Mouse (Mus musculus) erythroblast, embryonic 14.5 days (primary cell): Measurements from ENCODE around the gene Kxd1. TPM values are rescaled to one million over a fixed set of nuclear protein-coding genes. Genes with fewer than 3 reads are reported as not detected.

Experiments used
- H3K27me3 ChIP-seq: 2 replicates; pipeline ENCODE4 v1.6.1; 2012; ENCODE audit warnings: inconsistent platforms; ENCODE audit not compliant: control insufficient read depth
- H3K36me3 ChIP-seq: 2 replicates; pipeline ENCODE4 v1.6.1; 2012; ENCODE audit warnings: mild to moderate bottlenecking, inconsistent platforms; ENCODE audit not compliant: control insufficient read depth
- H3K4me1 ChIP-seq: 2 replicates; pipeline ENCODE4 v1.6.1; 2012; ENCODE audit warnings: inconsistent platforms; ENCODE audit not compliant: control insufficient read depth
- H3K4me3 ChIP-seq: replicated peaks from 2 replicates; pipeline ENCODE3; 2012; ENCODE audit warnings: moderate library complexity, mild to moderate bottlenecking, inconsistent platforms
- H3K9me3 ChIP-seq: 2 replicates; pipeline ENCODE4 v1.6.1; 2012; ENCODE audit warnings: low read length, inconsistent platforms, mixed read lengths; ENCODE audit not compliant: control insufficient read depth
- GATA1 ChIP-seq: IDR thresholded peaks from 2 replicates; pipeline ENCODE4 v1.6.1; 2012; ENCODE audit warnings: low read length, inconsistent platforms, mixed read lengths
- TAL1 ChIP-seq: IDR thresholded peaks from 3 replicates; pipeline ENCODE4 v1.6.1; 2012; ENCODE audit warnings: low read length, inconsistent platforms, mixed read lengths
- polyA plus RNA-seq: library from polyadenylated mRNA; stranded (reverse); fragments of >175 nt; gene quantifications from 2 replicates; pipeline ENCODE4 v1.2.3, GENCODE M21; 2012

Gene Kxd1
- polyA plus RNA-seq, 1 experiment, result 2.6 TPM

GRCm38 (mm10) chr8:70460606-70461005 lies 67.2 kb downstream of the Kxd1 start:
- TF ChIP-seq GATA1 (no peak), TAL1 (no peak)
- H3K4me1 ChIP-seq, result peaks cover 34% of the 10 kb centered on the region
- peaks cover 28% of the 10 kb centered on the region for H3K36me3 ChIP-seq
- H3K4me3 ChIP-seq, result no peak overlapping the region
- H3K9me3 ChIP-seq, result peaks cover 8% of the 10 kb centered on the region
- H3K27me3 ChIP-seq, result no peaks in the 10 kb centered on the region; the same call in 1 of the 2 replicates

- no peaks in the 10 kb centered on the region; the same call in 1 of the 2 replicates for H3K27me3 ChIP-seq
- H3K9me3 ChIP-seq, result peaks cover 8% of the 10 kb centered on the region
- H3K36me3 ChIP-seq, result peaks cover 29% of the 10 kb centered on the region
- TF ChIP-seq TAL1 (no peak), GATA1 (no peak)
- H3K4me3 ChIP-seq, result no peak overlapping the region
- peaks cover 38% of the 10 kb centered on the region for H3K4me1 ChIP-seq
Measured at GRCm38 (mm10) chr8:70460199-70460598, 67.6 kb downstream of the Kxd1 start.

- TF ChIP-seq TAL1, result no peak
- TF ChIP-seq GATA1, result no peak
- Histone ChIP-seq H3K36me3 (peaks cover 27% of the 10 kb centered on the region), H3K9me3 (peaks cover 8% of the 10 kb centered on the region), H3K27me3 (no peaks in the 10 kb centered on the region; the same call in 1 of the 2 replicates), H3K4me1 (peaks cover 38% of the 10 kb centered on the region), H3K4me3 (no peak overlapping the region)
Measured at GRCm38 (mm10) chr8:70459636-70460035, 68.1 kb downstream of the Kxd1 start.

- Histone ChIP-seq H3K9me3 (peaks cover 8% of the 10 kb centered on the region), H3K4me1 (peaks cover 38% of the 10 kb centered on the region), H3K27me3 (no peaks in the 10 kb centered on the region; the same call in 1 of the 2 replicates), H3K4me3 (no peak overlapping the region), H3K36me3 (peaks cover 26% of the 10 kb centered on the region)
- TF ChIP-seq TAL1 (no peak), GATA1 (no peak)
Measured at GRCm38 (mm10) chr8:70458462-70458861, 69.3 kb downstream of the Kxd1 start.

Other genes starting within 250 kb of the Kxd1 start
- 0.24 and 0.26 TPM in 2 replicates for gene Homer3, start 245.1 kb downstream of the Kxd1 start, polyA plus RNA-seq
- 2.8 and 3.8 TPM in 2 replicates for gene Ddx49, start 225.5 kb downstream of the Kxd1 start, polyA plus RNA-seq
- 32.6 and 34.2 TPM in 2 replicates for gene Cope, start 225.4 kb downstream of the Kxd1 start, polyA plus RNA-seq
- gene Cers1, start 212.2 kb downstream of the Kxd1 start, polyA plus RNA-seq, result 0.06 TPM in 1 of 2 replicates, not detected in the other
- 0.10 and 0.13 TPM in 2 replicates for gene Gdf1, start 198.1 kb downstream of the Kxd1 start, polyA plus RNA-seq
- gene Upf1, start 174.7 kb downstream of the Kxd1 start, polyA plus RNA-seq, result 18.7 and 18.9 TPM in 2 replicates
- gene Comp, start 154.4 kb downstream of the Kxd1 start, polyA plus RNA-seq, result not detected in 2 replicates
- 1.8 and 2.1 TPM in 2 replicates for gene Crtc1, start 88.4 kb downstream of the Kxd1 start, polyA plus RNA-seq
- 0.92 and 1.0 TPM in 2 replicates for gene Klhl26, start 51.0 kb downstream of the Kxd1 start, polyA plus RNA-seq
- not detected in 2 replicates for gene Tmem59l, start 40.6 kb downstream of the Kxd1 start, polyA plus RNA-seq
- gene Crlf1, start 34.8 kb downstream of the Kxd1 start, polyA plus RNA-seq, result 0.63 and 1.7 TPM in 2 replicates
- gene Rex1bd, start 21.2 kb downstream of the Kxd1 start, polyA plus RNA-seq, result 53.1 and 68.2 TPM in 2 replicates
- gene Uba52, start 17.2 kb downstream of the Kxd1 start, polyA plus RNA-seq, result 107 and 138 TPM in 2 replicates
- 255 and 264 TPM in 2 replicates for gene Fkbp8, start 232 bp downstream of the Kxd1 start, polyA plus RNA-seq
- gene Ell, start 11.5 kb upstream of the Kxd1 start, polyA plus RNA-seq, result 3.3 and 3.8 TPM in 2 replicates
- gene Isyna1, start 66.4 kb upstream of the Kxd1 start, polyA plus RNA-seq, result 13.3 and 13.4 TPM in 2 replicates
- 40.7 and 52.6 TPM in 2 replicates for gene Ssbp4, start 80.9 kb upstream of the Kxd1 start, polyA plus RNA-seq
- 0.12 and 0.40 TPM in 2 replicates for gene Lrrc25, start 88.2 kb upstream of the Kxd1 start, polyA plus RNA-seq
- gene Gdf15, start 104.5 kb upstream of the Kxd1 start, polyA plus RNA-seq, result 0.13 TPM in 1 of 2 replicates, not detected in the other
- gene Pgpep1, start 132.4 kb upstream of the Kxd1 start, polyA plus RNA-seq, result 0.29 and 0.32 TPM in 2 replicates
- gene Lsm4, start 145.3 kb upstream of the Kxd1 start, polyA plus RNA-seq, result 70.4 and 88.0 TPM in 2 replicates
- 816 and 971 TPM in 2 replicates for gene Jund, start 171.0 kb upstream of the Kxd1 start, polyA plus RNA-seq
- gene Iqcn, start 175.5 kb upstream of the Kxd1 start, polyA plus RNA-seq, result 0.02 TPM in 1 of 2 replicates, not detected in the other
- gene Gm3336, start 190.6 kb upstream of the Kxd1 start, polyA plus RNA-seq, result not detected in 2 replicates
- gene Pde4c, start 195.8 kb upstream of the Kxd1 start, polyA plus RNA-seq, result 0.02 TPM in 1 of 2 replicates, not detected in the other
- gene Rab3a, start 226.7 kb upstream of the Kxd1 start, polyA plus RNA-seq, result 0.30 and 0.59 TPM in 2 replicates
- 11.4 and 15.6 TPM in 2 replicates for gene Mpv17l2, start 233.0 kb upstream of the Kxd1 start, polyA plus RNA-seq
- 3.8 and 4.9 TPM in 2 replicates for gene Pik3r2, start 248.8 kb upstream of the Kxd1 start, polyA plus RNA-seq